23 mouse cellular contexts compared by ENCODE assay signal in the genomic region with DNA sequence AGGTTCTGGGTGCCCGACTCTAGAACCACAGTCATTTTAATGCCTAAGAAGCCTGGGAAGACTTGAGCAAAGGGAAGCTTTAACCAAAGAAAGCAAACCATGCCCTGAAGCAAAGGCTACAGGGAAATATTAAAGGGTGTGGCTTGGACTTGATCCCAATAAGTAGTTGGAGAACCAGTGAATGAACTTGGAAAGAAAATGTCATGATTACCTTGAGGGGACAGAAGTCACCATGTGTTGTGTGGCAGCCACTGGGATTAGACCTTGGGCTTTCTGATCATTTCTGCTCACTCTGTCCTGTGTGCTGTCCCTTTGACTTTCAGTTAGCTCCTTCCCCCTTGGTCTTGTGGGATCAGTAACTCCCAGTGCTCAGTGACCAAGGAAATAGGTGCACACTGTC. TPM values are rescaled to one million over a fixed set of nuclear protein-coding genes. Genes with fewer than 3 reads are reported as not detected.
DNase-seq lines count a peak whose midpoint lies in the region; ATAC-seq and TF ChIP-seq lines count a peak whose summit lies in the region.
"Had no signal": no experiment of that assay in that cellular context is flagged by ENCODE, and none has a peak within 500 bp of the region (broad histone marks: within the 10 kb centered on the region; RNA-seq: fewer than 3 reads in every experiment).

No protein-coding gene starts in this region.

- no peak overlapping the region for H3K4me2 ChIP-seq in kidney, embryonic 14.5 days (replicated peaks; ENCODE audit: low read depth, low read length)
- H3K4me2 ChIP-seq: embryonic facial prominence, embryonic 12.5 days; embryonic facial prominence, embryonic 15.5 days; heart, embryonic 11.5 days; hindbrain, embryonic 12.5 days; hindbrain, embryonic 15.5 days had no signal

- H3K4me3 ChIP-seq in kidney, adult 2 months (ENCODE audit: insufficient read depth, low read depth, low read length), result no peak overlapping the region
- no peak overlapping the region for H3K4me3 ChIP-seq in kidney, embryonic 14.5 days (ENCODE audit: low read length)
- H3K4me3 ChIP-seq: embryonic facial prominence, embryonic 12.5 days; embryonic facial prominence, embryonic 15.5 days; gastrocnemius, adult 2 months; hindbrain, embryonic 12.5 days; hindbrain, embryonic 15.5 days had no signal

- 79% methylated on average over 1 of the region's 1 CpGs for WGBS in kidney, adult 2 months
- WGBS in kidney, embryonic 14.5 days, result 100% methylated on average over 1 of the region's 1 CpGs

- TF ChIP-seq CTCF in kidney, adult 2 months (conservative IDR thresholded peaks at IDR 0.05; ENCODE audit: insufficient read depth, insufficient read length, low read depth, low read length), result no peak

- H3K27ac ChIP-seq in kidney, adult 2 months (ENCODE audit: insufficient read depth, low read depth, low read length), result peak overlapping the region; percentile 51; the same call in 1 of the 2 replicates
- no peak overlapping the region for H3K27ac ChIP-seq in kidney, embryonic 14.5 days (ENCODE audit: low read depth, low read length)
- H3K27ac ChIP-seq: embryonic facial prominence, embryonic 12.5 days; embryonic facial prominence, embryonic 15.5 days; gastrocnemius, adult 2 months; hindbrain, embryonic 12.5 days; hindbrain, embryonic 15.5 days had no signal

- peak; percentile 49 for DNase-seq in adrenal gland, adult 2 months
- DNase-seq in adrenal gland, postnatal 10 days, result no peak
- DNase-seq in kidney, adult 2 months, result peak; percentile 63
- DNase-seq in adipocyte (ENCODE audit: low spot score), result peak; percentile 24
- DNase-seq in thymus, postnatal 10 days (ENCODE audit: low spot score in 2 of 2), result no peak
- DNase-seq: adrenal gland, postnatal 25 days; cerebellum, adult 18-20 months; cerebellum, adult 9-11 months; cerebellum, postnatal 25 days; forebrain, postnatal 0 days; gastrocnemius, adult 2 months; gastrocnemius, postnatal 14 days; heart, adult 11 months had no signal

- peaks cover 5% of the 10 kb centered on the region; the same call in 1 of the 2 replicates for H3K4me1 ChIP-seq in kidney, adult 2 months (ENCODE audit: control insufficient read depth, insufficient read depth, low read length)
- no peaks in the 10 kb centered on the region for H3K4me1 ChIP-seq in kidney, embryonic 14.5 days (ENCODE audit: control insufficient read depth, insufficient read depth, low read length)
- H3K4me1 ChIP-seq: embryonic facial prominence, embryonic 12.5 days; embryonic facial prominence, embryonic 15.5 days; hindbrain, embryonic 15.5 days had no signal

- no peaks in the 10 kb centered on the region; the same call in 1 of the 2 replicates for H3K36me3 ChIP-seq in kidney, adult 2 months (ENCODE audit: control insufficient read depth, insufficient read depth, low read length)
- peaks cover 15% of the 10 kb centered on the region; the same call in 1 of the 2 replicates for H3K36me3 ChIP-seq in kidney, embryonic 14.5 days (ENCODE audit: control insufficient read depth, insufficient read depth, low read length)
- H3K36me3 ChIP-seq: hindbrain, embryonic 12.5 days; hindbrain, embryonic 15.5 days had no signal

- no peak overlapping the region for H3K9ac ChIP-seq in kidney, embryonic 14.5 days (ENCODE audit: low read depth, low read length)
- H3K9ac ChIP-seq: embryonic facial prominence, embryonic 12.5 days; embryonic facial prominence, embryonic 15.5 days; forebrain, postnatal 0 days; hindbrain, embryonic 12.5 days; hindbrain, embryonic 15.5 days had no signal

- H3K27me3 ChIP-seq in kidney, adult 2 months (replicated peaks; ENCODE audit: control insufficient read depth, insufficient read depth, low read length), result no peaks in the 10 kb centered on the region
- no peaks in the 10 kb centered on the region for H3K27me3 ChIP-seq in kidney, embryonic 14.5 days (ENCODE audit: control insufficient read depth, insufficient read depth, low read length)
- H3K27me3 ChIP-seq: CH12.LX; embryonic facial prominence, embryonic 12.5 days; embryonic facial prominence, embryonic 15.5 days; hindbrain, embryonic 12.5 days; hindbrain, embryonic 15.5 days; Patski had no signal

- TF ChIP-seq POLR2A in kidney, adult 2 months (IDR thresholded peaks at IDR 0.05; ENCODE audit: low read depth, low read length), result no peak

- H3K9me3 ChIP-seq in kidney, embryonic 14.5 days (ENCODE audit: control insufficient read depth, low read length), result no peaks in the 10 kb centered on the region
- H3K9me3 ChIP-seq: embryonic facial prominence, embryonic 12.5 days; embryonic facial prominence, embryonic 15.5 days; G1E; hindbrain, embryonic 12.5 days; hindbrain, embryonic 15.5 days had no signal

- no peak for ATAC-seq in kidney, embryonic 14.5 days (ENCODE audit: low FRiP score, low TSS enrichment)
- ATAC-seq: forebrain, embryonic 14.5 days; forebrain, postnatal 0 days; Patski had no signal

RNA-seq across cellular contexts. Expression of gene Etv6, which starts 38.9 kb away (rescaled TPM):
- total RNA-seq in adrenal gland, adult 2 months (2021), result 10 to 100 TPM; 33.0 to 60.5 TPM
- polyA plus RNA-seq in adrenal gland, adult 2 months (2012; rRNA removed), result 34.1 and 36.5 TPM in 2 replicates
- 10 to 100 TPM; 28.2 to 31.4 TPM for total RNA-seq in adrenal gland, postnatal 10 days (2021)
- polyA plus RNA-seq in kidney, adult 2 months (2012; rRNA removed), result 16.3 and 22.6 TPM in 2 replicates
- 11.4 and 18.1 TPM in 2 replicates for polyA plus RNA-seq in kidney, embryonic 14.5 days (2014; fragmentation: Nextera tagmentation; extraction: Ambion mirVana)

Comparison
In these comparisons a context has a peak if more than half of its experiments do, and no peak if none do; other contexts are left out.
1. DNase-seq: peak in adrenal gland, adult 2 months (single experiment), kidney, adult 2 months (single experiment) and adipocyte (single experiment); none in adrenal gland, postnatal 10 days (single experiment) and thymus, postnatal 10 days (0 of 2).